Mouse (Mus musculus) C2C12 (cell line): Measurements from ENCODE around the gene Pdzd2.

Experiments
- CTCF ChIP-seq: IDR thresholded peaks from one replicate; pipeline ENCODE4 v1.5.1; 2011; ENCODE audit not compliant: control insufficient read depth, insufficient read depth, insufficient read length
- MAX ChIP-seq: IDR thresholded peaks from one replicate; pipeline ENCODE4 v1.6.1; 2011; ENCODE audit warnings: mild to moderate bottlenecking, control low read depth
- USF1 ChIP-seq: IDR thresholded peaks from one replicate; pipeline ENCODE4 v1.6.1; 2011; ENCODE audit warnings: low read depth, mild to moderate bottlenecking, control low read depth, moderate library complexity

GRCm38 (mm10) chr15:12735208-12735607, 4.5 kb downstream of the Pdzd2 start:
- no peak for TF ChIP-seq MAX
- no peak for TF ChIP-seq CTCF
- TF ChIP-seq USF1 = no peak
